Mouse (Mus musculus) thymus, postnatal 14 days (tissue): ENCODE data around the gene Pkp3.

Experiments used
- DNase-seq: peaks from one replicate; pipeline ENCODE4 v3.0.0; 2021

Gene Pkp3

DNA sequence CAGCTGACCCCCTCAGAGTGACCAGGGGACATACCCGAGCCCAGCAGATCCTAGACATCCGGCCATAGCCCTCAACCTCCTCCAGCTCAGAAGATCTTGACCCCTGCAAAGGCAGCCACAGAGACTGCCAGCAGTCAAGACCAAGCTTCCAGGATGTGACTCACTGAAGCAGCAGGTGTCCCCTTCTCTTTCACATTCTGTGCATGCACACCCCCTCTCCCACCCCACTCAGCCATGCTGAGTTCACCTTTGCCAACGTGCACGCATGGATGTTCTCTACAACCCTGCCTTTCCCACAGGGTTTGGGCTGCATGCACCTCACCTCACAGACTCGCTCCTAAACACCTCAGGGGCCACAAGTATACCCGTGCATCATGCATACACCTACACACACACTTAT is 18.0 kb downstream of the Pkp3 start:
- DNase-seq = peak; percentile 76

DNA sequence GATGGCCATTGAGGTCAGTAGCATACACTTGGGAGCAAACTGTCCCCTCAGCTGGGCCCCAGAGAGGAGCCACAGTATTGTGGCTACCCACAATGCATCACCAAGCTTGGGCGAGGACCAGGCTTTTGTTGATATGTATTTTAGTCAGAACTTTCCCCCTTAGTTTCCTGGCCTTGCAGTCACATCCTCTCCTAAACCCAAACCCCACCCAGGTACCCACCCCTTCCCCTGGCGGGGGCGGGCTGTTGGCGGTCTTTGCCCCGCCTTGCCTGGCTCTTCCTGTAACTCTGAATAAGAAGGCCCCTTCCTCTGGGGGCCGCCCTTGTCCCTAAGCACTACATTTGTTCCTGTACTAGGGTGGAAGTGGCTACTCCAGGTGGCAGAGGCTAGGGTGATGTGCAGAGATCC is 18.6 kb downstream of the Pkp3 start:
- DNase-seq = peak; percentile 96

DNA sequence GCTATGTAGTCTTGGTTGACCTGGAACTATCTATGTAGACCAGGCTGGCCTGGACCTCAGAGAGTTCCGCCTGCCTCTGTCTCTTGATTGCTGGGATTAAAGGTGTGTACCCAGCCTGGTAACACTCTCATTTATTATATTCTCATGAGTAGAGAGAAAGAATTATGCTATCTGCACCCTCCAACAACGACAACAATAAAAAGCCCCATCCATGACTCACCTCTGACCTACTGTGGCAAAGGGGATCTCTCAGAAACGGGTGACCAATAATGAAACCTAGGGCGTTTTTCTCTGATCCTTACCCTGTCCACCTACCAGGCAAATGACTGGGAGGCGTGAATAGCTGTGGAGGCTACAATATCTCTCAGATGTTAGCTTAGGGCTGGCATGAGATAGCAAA is 19.2 kb downstream of the Pkp3 start:
- no peak for DNase-seq

DNA sequence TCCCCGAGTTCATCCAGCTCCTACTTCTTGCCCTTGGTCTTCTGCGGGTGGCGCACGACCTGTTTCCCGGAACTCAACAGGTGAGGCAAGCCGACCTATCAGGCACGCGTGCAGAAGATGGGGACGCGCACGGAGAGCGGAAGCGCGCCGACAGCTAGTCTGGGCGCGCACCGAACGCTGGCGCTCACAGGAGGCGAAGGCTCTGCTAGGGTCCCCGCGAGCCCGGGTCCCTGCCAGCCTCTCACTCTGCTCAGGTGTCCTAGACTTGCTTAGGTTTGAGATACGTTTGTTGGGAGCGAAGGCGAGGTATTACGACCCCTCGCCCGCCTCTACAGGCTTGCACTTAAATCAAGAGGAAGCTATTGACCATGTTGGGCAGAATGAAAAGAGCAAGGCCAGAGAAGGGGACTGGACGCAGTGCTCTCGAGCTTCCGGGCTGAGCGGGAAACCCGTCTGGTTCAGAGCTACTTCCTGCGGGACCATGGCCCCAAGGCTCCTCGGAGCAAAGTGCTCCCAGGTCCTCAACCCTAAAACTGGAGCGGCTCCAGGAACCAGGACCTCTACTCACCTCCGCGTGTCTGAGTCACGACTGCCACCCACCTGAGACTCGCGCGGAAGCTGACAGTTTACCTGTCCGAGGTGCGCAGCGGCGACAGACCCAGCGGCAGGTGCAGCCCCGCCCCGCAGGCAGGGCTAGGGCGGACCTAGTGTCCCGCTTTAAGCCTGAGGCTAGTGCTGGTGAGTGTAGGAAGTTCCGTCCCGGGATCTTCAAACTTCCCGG is 22.1 kb downstream of the Pkp3 start, which contains the start of gene Sigirr:
Gene Sigirr (minus strand): TSS at position 662 of the 781 bp plus-strand sequence.
- peak; percentile 80 for DNase-seq

DNA sequence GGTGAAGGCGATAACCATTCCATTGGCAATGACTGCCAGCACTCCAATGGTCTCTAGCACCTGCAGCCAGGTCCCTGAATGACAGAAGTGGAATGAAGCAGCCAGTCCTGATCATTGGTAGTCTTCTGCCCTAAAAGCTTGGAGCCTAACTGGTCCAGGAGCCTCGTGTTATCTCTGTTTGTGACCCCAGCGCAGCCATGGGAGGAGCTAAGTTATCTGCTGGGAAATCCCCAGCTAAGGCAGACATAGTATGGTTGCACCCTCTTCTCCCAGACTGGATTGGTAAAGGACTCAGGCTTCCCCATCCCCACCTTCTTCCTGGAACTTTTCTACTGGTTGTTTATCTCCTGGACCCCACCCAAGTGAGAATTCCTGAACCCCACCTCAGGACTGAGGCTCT is 25.1 kb downstream of the Pkp3 start:
- no peak for DNase-seq

DNA sequence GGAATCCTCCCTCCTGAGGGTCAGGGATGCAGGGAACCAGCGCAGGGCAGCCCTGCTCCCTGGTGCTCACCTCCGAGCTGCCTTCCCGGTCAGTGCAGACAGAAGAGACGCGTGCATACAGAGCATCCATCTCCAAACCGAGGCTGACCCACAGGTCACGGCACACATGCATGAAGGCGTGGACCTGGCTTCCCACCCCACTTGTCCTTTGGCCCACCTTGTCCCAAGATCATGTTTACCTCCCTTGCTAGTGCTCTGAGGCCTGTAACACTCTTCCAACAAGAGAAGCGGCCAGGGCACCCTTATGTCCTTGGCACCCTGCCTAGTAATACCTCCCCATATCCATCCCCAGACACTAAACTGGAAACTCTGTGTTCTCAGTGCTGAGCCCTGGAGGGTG is 37.9 kb downstream of the Pkp3 start:
- no peak for DNase-seq

DNA sequence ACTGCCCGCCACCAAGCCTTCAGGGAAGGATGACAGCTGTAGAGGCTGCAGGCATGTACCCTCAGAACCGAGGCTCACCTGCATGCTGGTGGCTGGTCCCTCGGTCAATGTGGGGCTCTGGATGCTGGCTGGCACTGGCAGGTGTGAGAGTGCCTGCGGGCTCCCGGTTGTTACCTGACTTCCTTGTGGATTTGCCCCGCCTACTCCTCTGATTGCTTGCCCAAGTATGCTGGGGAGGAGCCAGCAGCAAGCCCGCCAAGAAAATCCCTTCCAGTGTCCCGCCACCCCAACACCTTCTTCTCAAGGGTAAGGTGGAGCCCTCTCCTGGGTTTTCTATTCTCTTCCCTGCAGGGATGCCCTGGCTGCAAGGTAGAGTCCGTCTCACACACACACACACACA is 39.6 kb downstream of the Pkp3 start, which contains the start of gene Ano9:
Gene Ano9 (minus strand): TSS at position 171 of the 400 bp plus-strand sequence.
- no peak for DNase-seq

DNA sequence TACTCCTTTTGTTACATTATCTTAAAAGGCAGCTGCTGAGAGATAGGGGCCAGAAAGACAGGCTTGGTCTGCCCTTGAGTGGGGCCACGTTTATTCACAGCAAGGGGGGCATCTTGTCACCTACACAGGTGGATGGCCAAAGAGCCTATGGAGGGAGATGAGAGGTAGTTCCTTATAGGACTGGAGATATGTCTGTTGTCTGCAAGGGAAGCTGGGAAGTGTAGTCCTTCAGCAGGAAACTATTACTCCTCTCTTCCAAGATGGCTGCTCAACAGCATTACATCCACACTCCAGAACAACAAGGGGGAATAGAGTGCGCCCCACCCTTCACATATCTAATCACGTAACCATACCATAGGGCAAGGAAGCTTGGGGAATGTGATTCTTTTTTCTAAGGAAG is 41.5 kb downstream of the Pkp3 start:
- no peak for DNase-seq

DNA sequence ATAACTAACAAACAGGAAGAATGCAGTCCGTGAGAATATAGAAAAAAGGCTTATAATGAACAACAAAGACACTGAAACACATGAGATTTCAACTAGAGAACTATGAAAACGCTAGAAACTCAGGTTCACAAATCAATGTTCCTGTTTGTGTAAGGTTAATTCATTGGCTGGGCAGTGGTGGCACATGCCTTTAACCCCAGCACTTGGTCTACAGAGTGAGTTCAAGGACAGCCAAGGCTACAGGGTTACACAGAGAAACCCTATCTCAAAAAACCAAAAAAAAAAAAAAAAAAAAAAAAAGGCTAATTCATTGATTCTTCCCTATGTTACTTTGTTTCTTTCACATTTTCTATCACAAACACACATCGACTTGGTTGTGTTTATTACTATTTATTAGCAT is 42.6 kb downstream of the Pkp3 start:
- DNase-seq = no peak

DNA sequence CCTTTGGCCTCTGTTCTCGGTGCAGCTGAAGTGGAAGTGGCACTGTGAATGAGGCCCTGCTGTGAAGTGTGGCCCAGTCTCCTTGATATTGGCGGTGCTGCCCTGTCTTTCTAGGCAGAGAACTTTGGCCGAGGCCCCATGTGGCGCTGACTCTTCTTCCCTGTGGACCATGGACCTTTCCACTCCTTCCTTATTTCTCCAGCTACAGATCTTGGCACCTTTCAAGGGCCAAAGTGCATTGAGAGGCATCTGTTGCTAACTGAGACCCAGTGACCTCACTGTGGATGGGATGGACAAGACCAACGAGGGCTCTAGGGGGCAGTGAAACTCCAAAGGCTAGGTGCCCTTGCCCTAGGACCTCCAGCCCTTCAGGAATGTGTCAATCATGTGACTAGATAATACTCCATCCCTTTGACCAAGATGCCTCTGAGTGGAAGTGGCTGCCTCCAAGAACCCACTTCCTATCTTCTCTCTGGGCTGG is 43.1 kb downstream of the Pkp3 start:
- no peak for DNase-seq

DNA sequence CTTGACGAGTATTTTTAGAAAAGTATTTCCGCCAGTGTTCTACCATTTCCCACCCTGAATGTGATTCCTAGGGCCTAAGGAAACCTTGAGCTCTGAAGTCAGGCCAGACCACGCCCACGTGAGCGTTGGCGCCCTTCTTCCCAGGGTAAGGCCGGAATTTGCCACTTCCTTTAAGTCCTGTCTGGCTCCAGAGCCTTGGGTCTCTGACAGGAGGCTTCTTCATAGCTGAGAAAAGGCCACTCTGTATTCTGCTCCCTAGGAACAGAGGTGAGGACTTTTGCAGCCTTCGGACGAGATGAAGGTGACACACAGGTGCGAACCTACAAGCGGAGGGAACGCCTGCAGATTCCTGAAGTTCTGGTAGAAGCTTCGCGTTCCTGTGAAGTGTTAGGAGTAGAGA is 44.2 kb downstream of the Pkp3 start, which contains the start of gene Ptdss2:
Gene Ptdss2 (plus strand): TSS at position 138 of the 400 bp plus-strand sequence.
- DNase-seq = peak; percentile 5

DNA sequence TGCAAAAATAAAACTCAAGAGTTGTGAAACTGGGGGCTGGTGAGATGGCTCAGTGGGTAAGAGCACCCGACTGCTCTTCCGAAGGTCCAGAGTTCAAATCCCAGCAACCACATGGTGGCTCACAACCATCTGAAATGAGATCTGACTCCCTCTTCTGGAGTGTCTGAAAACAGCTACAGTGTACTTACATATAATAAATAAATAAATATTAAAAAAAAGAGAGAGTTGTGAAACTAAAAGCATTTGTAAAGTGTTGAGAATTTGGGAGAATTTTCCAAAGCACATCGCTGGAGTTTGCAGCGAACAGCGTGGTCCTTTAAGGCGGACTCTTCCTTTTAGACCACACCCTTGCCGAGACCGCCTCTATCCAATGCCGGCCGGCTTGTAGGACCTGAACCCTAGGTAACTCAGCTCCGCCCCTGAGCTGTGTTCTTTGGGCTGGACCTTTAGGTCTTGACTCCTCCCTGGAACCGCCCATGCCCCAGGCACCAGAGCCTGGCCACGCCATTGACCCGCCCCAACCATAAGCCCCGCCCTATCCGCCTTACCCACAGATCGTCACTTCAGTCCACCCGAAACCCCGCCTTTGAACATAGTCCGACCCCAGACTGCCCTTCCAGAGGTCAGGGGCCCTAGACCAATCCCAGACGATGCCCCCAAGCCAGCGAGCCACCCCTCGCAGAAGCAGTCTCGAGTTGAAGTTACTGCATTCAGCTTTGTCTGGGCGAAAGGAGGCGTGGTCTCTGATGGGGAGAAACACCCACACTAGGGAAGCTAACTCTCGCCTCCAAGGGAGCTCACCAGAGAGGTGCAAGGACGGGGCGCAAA is 44.9 kb downstream of the Pkp3 start:
- DNase-seq = peak; percentile 90

DNA sequence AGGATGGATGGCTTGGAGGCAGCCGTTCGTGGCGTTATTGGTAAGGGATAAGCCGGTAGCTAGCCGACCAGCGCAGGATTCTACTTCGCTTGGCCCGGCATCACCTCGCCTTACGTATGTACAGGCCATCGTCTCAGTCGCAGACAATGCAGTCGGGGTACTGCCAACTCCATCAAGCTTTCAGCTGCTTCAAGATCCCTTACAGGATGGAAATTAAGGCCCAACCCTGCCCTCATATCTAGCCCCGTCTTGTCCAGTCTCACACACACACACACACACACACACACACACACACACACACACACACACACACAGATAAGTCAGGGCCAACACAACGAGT is 45.5 kb downstream of the Pkp3 start:
- DNase-seq = no peak

DNA sequence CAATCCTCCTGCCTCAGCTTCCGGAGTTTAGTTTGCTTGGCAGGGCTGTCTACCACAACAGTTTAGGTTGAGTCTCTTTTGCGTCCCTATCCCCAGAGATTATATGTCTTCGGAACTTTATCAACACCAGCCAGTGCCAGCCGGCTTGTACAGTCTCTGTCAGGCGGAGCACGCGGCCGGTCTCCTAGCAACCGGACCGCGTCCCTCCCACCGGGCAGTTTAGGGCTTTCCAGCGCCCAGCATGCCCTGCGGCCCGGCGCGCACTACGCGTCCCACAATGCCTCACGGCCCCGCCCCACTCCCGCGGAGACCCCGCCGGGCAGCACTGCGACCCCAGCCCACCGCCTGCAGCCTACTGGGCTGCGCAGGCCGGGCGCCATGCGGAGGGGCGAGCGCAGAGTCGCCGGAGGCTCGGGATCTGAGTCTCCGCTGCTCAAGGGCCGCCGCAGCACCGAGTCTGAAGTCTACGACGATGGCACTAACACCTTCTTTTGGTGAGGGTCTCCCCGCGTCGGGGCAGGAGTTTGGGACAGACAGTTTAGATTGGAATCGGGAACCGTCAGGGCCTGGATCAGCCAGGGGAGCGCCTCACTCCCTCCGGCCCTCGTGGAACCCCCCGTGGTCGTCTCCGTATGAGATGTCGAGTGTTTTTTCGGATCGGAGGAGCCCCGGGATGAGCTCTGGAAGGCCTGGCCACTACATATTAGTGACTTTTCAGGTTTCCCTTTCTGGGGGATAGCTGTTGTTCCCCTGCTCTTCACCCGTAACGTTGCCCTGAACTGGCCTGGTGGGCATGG is 53.2 kb downstream of the Pkp3 start:
- peak; percentile 91 for DNase-seq

DNA sequence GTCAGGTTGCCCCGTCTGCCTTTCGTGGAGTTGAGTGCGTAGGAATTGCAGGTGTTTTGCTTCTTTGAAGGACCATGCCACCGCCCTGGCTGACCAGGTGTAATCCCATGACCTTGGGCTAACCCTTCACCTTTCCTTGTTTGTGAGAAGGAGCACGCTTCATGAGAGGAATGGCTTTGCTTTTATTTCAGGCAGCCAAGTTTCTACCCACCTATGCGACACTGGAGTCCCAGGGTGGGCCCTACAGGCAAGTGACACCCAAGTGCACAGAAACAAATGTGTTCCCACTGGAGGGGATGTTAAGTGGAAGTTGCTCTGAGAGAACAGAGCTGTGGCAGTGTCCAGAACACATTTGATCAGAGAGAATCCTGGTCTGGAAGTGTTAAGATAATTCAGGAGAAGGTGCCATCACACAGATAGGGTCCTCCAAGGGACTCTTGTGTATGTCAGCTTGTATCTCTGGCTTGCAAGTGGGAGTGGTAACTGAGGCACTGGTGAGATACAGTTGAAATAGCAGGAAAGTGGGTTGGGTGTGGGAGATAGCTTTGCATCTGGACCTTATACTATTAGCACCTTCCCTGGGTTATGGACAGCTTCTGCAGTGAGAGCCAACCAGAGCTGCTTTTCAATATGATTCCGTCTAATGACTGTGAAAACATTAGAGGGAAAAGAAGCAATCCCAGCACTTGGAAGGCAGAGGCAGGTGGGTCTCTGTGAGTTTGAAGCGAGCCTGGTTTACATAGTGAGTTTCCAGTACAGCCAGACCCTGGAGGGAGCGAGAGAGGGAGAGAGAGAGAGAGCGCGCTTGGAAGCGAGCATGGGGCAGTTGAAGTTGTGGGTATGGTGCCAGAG is 54.1 kb downstream of the Pkp3 start:
- no peak for DNase-seq
